Mouse (Mus musculus) heart, embryonic 12.5 days (tissue): ENCODE results near the gene Pdgfa. TPM values are rescaled to one million over a fixed set of nuclear protein-coding genes. Genes with fewer than 3 reads are reported as not detected.

ENCODE experiments used
- ATAC-seq: fragments of 200-750 bp; cut with Nextera tagmentation; 2 replicates; pipeline ENCODE4 v1.8.0; 2017; ENCODE audit warnings: moderate TSS enrichment, moderate library complexity; ENCODE audit not compliant: insufficient number of reproducible peaks, low FRiP score
- H3K27ac ChIP-seq: fragments of 300-500 bp; sonication (generic); 2 replicates; pipeline ENCODE4 v1.5.1; 2016; ENCODE audit warnings: mild to moderate bottlenecking, moderate library complexity; ENCODE audit not compliant: poor library complexity, severe bottlenecking
- H3K27me3 ChIP-seq: fragments of 300-500 bp; sonication (generic); replicated peaks from 2 replicates; pipeline ENCODE4 v1.6.1; 2016; ENCODE audit warnings: mild to moderate bottlenecking, moderate library complexity
- H3K36me3 ChIP-seq: fragments of 300-500 bp; sonication (generic); 2 replicates; pipeline ENCODE4 v1.6.1; 2016; ENCODE audit warnings: mild to moderate bottlenecking, moderate library complexity
- H3K4me1 ChIP-seq: fragments of 300-500 bp; sonication (generic); replicated peaks from 2 replicates; pipeline ENCODE4 v1.6.1; 2016; ENCODE audit warnings: mild to moderate bottlenecking
- H3K4me2 ChIP-seq: fragments of 300-500 bp; sonication (generic); 2 replicates; pipeline ENCODE4 v1.6.1; 2016; ENCODE audit warnings: mild to moderate bottlenecking, moderate library complexity
- H3K4me3 ChIP-seq: fragments of 300-500 bp; sonication (generic); 2 replicates; pipeline ENCODE4 v1.5.1; 2016; ENCODE audit warnings: mild to moderate bottlenecking
- H3K9ac ChIP-seq: fragments of 300-500 bp; sonication (generic); 2 replicates; pipeline ENCODE4 v1.6.1; 2016; ENCODE audit warnings: mild to moderate bottlenecking, moderate library complexity
- H3K9me3 ChIP-seq: fragments of 300-500 bp; sonication (generic); replicated peaks from 2 replicates; pipeline ENCODE4 v1.6.1; 2016; ENCODE audit warnings: mild to moderate bottlenecking, moderate library complexity
- WGBS: fragments of 180-500 bp; shearing (Covaris S2); methylation state at CpG from one replicate; pipeline ENCODE4 v1.1.7; 2016; 5-methylcytosine and 5-hydroxymethylcytosine counted together
- polyA plus RNA-seq: library from polyadenylated mRNA; unstranded; fragments of >200 nt; fragmentation: Nextera tagmentation; extraction: Ambion mirVana; gene quantifications from 2 replicates; pipeline ENCODE4 v1.2.1, GENCODE M21; 2016

The Pdgfa gene
- polyA plus RNA-seq, 1 experiment from 2014 or later = 34.4 TPM

DNA sequence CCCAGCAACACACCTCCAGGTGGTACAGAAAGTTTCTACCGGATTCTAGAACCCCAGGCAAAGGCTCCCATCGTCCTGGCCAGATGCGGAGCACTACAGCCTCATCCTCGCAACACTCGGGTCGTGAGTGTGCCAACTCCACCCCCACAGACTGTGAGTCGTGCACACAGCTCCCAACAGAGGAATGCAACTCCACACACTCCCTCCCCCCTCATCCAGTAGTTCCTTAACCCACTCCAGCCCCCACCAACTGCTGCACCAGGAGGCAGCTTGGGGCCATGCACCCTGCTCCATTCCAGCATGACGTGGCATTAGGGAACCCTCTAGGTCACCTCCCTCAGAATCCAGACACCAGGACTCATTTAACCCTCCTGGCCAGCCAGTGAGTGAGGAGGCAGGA lies 17.3 kb downstream of the Pdgfa start:
- H3K27me3 ChIP-seq = no peaks in the 10 kb centered on the region
- H3K36me3 ChIP-seq = peaks cover 56% of the 10 kb centered on the region
- WGBS = 49% methylated on average over 8 of the region's 8 CpGs
- no peaks in the 10 kb centered on the region for H3K9me3 ChIP-seq
- no peak overlapping the region for H3K9ac ChIP-seq
- no peak overlapping the region for H3K4me3 ChIP-seq
- H3K27ac ChIP-seq = no peak overlapping the region
- H3K4me2 ChIP-seq = no peak overlapping the region
- peak; percentile 40; the same call in 1 of the 2 replicates for ATAC-seq
- H3K4me1 ChIP-seq = peaks cover 33% of the 10 kb centered on the region

DNA sequence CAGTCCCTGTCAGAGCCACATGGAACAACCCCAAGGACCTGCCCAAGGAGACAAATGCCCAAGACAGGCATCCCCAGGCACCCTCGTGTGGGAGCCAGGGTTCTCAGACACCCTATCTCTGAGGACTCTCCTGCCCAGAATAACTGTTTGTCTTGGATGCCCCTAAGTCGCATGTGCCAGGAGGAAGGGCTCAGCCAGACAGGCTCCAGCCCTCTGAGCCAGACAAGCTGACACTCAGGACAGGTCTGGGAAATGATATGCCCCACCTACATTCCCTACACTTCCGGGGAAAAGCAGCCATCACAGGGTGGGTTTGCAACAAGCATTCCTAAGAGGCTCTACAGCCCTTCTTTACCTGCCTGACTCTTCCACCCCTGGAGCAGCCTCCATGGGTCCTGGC lies 19.4 kb downstream of the Pdgfa start:
- H3K9me3 ChIP-seq = no peaks in the 10 kb centered on the region
- ATAC-seq = no peak
- H3K4me3 ChIP-seq = no peak overlapping the region
- H3K4me1 ChIP-seq = peaks cover 37% of the 10 kb centered on the region
- 16% methylated on average over 3 of the region's 3 CpGs for WGBS
- no peak overlapping the region for H3K27ac ChIP-seq
- no peaks in the 10 kb centered on the region for H3K27me3 ChIP-seq
- H3K9ac ChIP-seq = no peak overlapping the region
- H3K36me3 ChIP-seq = peaks cover 36% of the 10 kb centered on the region
- no peak overlapping the region for H3K4me2 ChIP-seq

GRCm38 (mm10) chr5:138974911-138975485 lies 22.2 kb downstream of the Pdgfa start:
- peak overlapping the region; percentile 22; the same call in 1 of the 2 replicates for H3K27ac ChIP-seq
- no peak overlapping the region for H3K9ac ChIP-seq
- H3K4me2 ChIP-seq = no peak overlapping the region
- WGBS = 89% methylated on average over 8 of the region's 8 CpGs
- peaks cover 34% of the 10 kb centered on the region for H3K36me3 ChIP-seq
- no peaks in the 10 kb centered on the region for H3K9me3 ChIP-seq
- peaks cover 42% of the 10 kb centered on the region for H3K4me1 ChIP-seq
- H3K27me3 ChIP-seq = no peaks in the 10 kb centered on the region
- ATAC-seq = no peak
- H3K4me3 ChIP-seq = no peak overlapping the region

DNA sequence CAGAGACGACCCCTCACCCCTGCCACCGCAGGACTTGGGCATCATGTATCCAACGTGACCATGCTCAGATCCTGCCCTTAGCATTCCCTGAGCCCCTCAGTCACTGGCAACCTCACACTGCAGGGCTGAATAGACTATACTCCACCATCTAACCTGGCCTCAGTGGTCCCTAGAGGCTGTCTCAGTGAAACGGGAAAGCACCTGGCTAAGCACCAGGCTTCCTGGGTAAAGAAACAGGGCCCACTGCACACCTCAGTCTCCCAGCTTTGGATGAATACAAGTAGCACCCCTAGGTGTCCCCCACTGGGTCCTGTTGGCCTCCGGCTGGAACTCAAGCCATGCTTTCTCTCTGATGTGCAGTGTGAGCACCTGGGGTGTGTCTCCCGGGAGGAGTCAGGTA lies 23.7 kb downstream of the Pdgfa start:
- WGBS = 74% methylated on average over 6 of the region's 6 CpGs
- no peak overlapping the region for H3K27ac ChIP-seq

GRCm38 (mm10) chr5:138971405-138971804 lies 25.8 kb downstream of the Pdgfa start:
- Histone ChIP-seq H3K36me3 (peaks cover 9% of the 10 kb centered on the region; the same call in 1 of the 2 replicates), H3K4me1 (peaks cover 33% of the 10 kb centered on the region), H3K27ac (no peak overlapping the region), H3K4me3 (no peak overlapping the region), H3K9ac (no peak overlapping the region), H3K27me3 (no peaks in the 10 kb centered on the region), H3K9me3 (no peaks in the 10 kb centered on the region), H3K4me2 (no peak overlapping the region)
- ATAC-seq = no peak
- WGBS = 56% methylated on average over 9 of the region's 9 CpGs

More for the DNA sequence above, 23.7 kb downstream of the Pdgfa start:
- no peaks in the 10 kb centered on the region for H3K9me3 ChIP-seq
- H3K4me3 ChIP-seq = no peak overlapping the region
- H3K9ac ChIP-seq = no peak overlapping the region
- peaks cover 22% of the 10 kb centered on the region; the same call in 1 of the 2 replicates for H3K36me3 ChIP-seq
- H3K4me1 ChIP-seq = peaks cover 38% of the 10 kb centered on the region
- H3K27me3 ChIP-seq = no peaks in the 10 kb centered on the region
- ATAC-seq = no peak
- H3K4me2 ChIP-seq = no peak overlapping the region

DNA sequence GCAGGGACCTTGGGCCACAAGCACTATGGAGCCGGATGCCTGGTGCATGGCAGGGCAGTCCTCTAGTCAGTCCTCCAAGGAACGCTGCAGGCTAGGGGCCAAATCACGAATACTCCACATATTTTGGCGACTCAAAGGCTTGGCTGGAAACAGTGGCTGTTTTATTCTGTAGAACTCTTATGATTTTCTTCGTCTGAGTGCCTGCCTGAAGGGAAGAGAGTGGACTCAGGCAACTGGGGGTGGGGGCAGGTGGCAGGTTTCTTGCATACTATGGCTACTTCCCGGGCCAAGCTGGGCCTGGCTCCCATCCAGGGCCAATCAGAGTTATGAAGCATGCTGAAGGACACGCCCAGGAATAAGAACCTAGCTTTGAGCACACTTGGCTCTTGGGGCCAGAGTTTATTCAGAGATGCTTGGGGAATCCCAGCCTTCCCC lies 27.1 kb downstream of the Pdgfa start:
- 37% methylated on average over 7 of the region's 7 CpGs for WGBS

GRCm38 (mm10) chr5:138966033-138966724 lies 31.0 kb downstream of the Pdgfa start:
- Histone ChIP-seq H3K27ac (no peak overlapping the region), H3K9me3 (no peaks in the 10 kb centered on the region), H3K4me1 (peaks cover 30% of the 10 kb centered on the region), H3K4me2 (0 out of 2 replicates have a peak overlapping the region, but pooled peaks have one; percentile 27), H3K9ac (peak overlapping the region; percentile 33; the same call in 1 of the 2 replicates), H3K4me3 (no peak overlapping the region), H3K27me3 (no peaks in the 10 kb centered on the region), H3K36me3 (no peaks in the 10 kb centered on the region)
- 21% methylated on average over 7 of the region's 7 CpGs for WGBS
- ATAC-seq = peak; percentile 61; the same call in 1 of the 2 replicates

More for the DNA sequence above, 27.1 kb downstream of the Pdgfa start:
- H3K9me3 ChIP-seq = no peaks in the 10 kb centered on the region
- H3K4me2 ChIP-seq = no peak overlapping the region
- peaks cover 42% of the 10 kb centered on the region for H3K4me1 ChIP-seq
- H3K9ac ChIP-seq = peak overlapping the region; percentile 20; the same call in 1 of the 2 replicates
- no peak for ATAC-seq
- no peaks in the 10 kb centered on the region for H3K27me3 ChIP-seq
- no peak overlapping the region for H3K4me3 ChIP-seq
- H3K27ac ChIP-seq = peak overlapping the region; percentile 26; the same call in 1 of the 2 replicates
- peaks cover 3% of the 10 kb centered on the region; the same call in 1 of the 2 replicates for H3K36me3 ChIP-seq

GRCm38 (mm10) chr5:138965590-138965989 lies 31.6 kb downstream of the Pdgfa start:
- Histone ChIP-seq H3K27ac (no peak overlapping the region), H3K9ac (peak overlapping the region; percentile 33; the same call in 1 of the 2 replicates), H3K4me2 (no peak overlapping the region), H3K4me1 (peaks cover 24% of the 10 kb centered on the region), H3K4me3 (no peak overlapping the region), H3K36me3 (no peaks in the 10 kb centered on the region), H3K27me3 (no peaks in the 10 kb centered on the region), H3K9me3 (no peaks in the 10 kb centered on the region)
- ATAC-seq = no peak
- 80% methylated on average over 2 of the region's 2 CpGs for WGBS

- WGBS = 42% methylated on average over 10 of the region's 10 CpGs
- H3K4me2 ChIP-seq = no peak overlapping the region
- ATAC-seq = 0 out of 2 replicates have a peak, but pooled peaks have one; percentile 6
- no peak overlapping the region for H3K27ac ChIP-seq
- H3K9me3 ChIP-seq = no peaks in the 10 kb centered on the region
- no peak overlapping the region for H3K9ac ChIP-seq
- H3K36me3 ChIP-seq = no peaks in the 10 kb centered on the region
- no peak overlapping the region for H3K4me3 ChIP-seq
- H3K4me1 ChIP-seq = peaks cover 20% of the 10 kb centered on the region
- H3K27me3 ChIP-seq = no peaks in the 10 kb centered on the region
These were observed 40.7 kb downstream of the Pdgfa start for GRCm38 (mm10) chr5:138956427-138956833.

- Histone ChIP-seq H3K4me3 (no peak overlapping the region), H3K27me3 (no peaks in the 10 kb centered on the region), H3K9me3 (no peaks in the 10 kb centered on the region), H3K4me2 (no peak overlapping the region), H3K36me3 (no peaks in the 10 kb centered on the region), H3K4me1 (peaks cover 30% of the 10 kb centered on the region), H3K27ac (no peak overlapping the region), H3K9ac (no peak overlapping the region)
- ATAC-seq = no peak
- 80% methylated on average over 7 of the region's 7 CpGs for WGBS
These were observed 43.2 kb downstream of the Pdgfa start for GRCm38 (mm10) chr5:138953986-138954385.

GRCm38 (mm10) chr5:138952969-138953368 lies 44.2 kb downstream of the Pdgfa start:
- Histone ChIP-seq H3K36me3 (no peaks in the 10 kb centered on the region), H3K27ac (no peak overlapping the region), H3K4me3 (no peak overlapping the region), H3K9me3 (no peaks in the 10 kb centered on the region), H3K4me1 (peaks cover 38% of the 10 kb centered on the region), H3K9ac (no peak overlapping the region), H3K27me3 (no peaks in the 10 kb centered on the region), H3K4me2 (no peak overlapping the region)
- WGBS = 47% methylated on average over 13 of the region's 13 CpGs
- no peak for ATAC-seq
